Mouse (Mus musculus) ES-E14 (cell line): ENCODE measurements around the gene Abcc2. TPM values are rescaled to one million over a fixed set of nuclear protein-coding genes. Genes with fewer than 3 reads are reported as not detected.

Experiments used
- DNase-seq: peaks from one replicate; pipeline ENCODE4 v3.0.0-alpha.2; 2013; ENCODE audit warnings: low read depth, low spot score
- H3K27ac ChIP-seq: 2 replicates; pipeline ENCODE4 v1.5.1; 2012; ENCODE audit warnings: low read depth, mild to moderate bottlenecking, low read length, moderate library complexity, mixed read lengths; ENCODE audit not compliant: poor library complexity, insufficient read depth, severe bottlenecking
- H3K36me3 ChIP-seq: 2 replicates; pipeline ENCODE4 v1.6.1; 2012; ENCODE audit warnings: mild to moderate bottlenecking, low read length, moderate library complexity, mixed read lengths; ENCODE audit not compliant: control insufficient read depth, poor library complexity, insufficient read depth, severe bottlenecking
- H3K4me1 ChIP-seq, 2 experiments: fragments of 150-350 bp in 1 of 2; sonication (generic) in 1 of 2; 2 replicates each; pipeline ENCODE4 v1.6.1; 2012; ENCODE audit warnings: low read length in 2 of 2, mild to moderate bottlenecking in 1 of 2, mixed read lengths in 1 of 2; ENCODE audit not compliant: control insufficient read depth in 2 of 2, insufficient read depth in 2 of 2, poor library complexity in 1 of 2
- H3K4me3 ChIP-seq, 2 experiments: fragments of 150-350 bp in 1 of 2; sonication (generic) in 1 of 2; 2 replicates each; pipeline ENCODE4 v1.5.1; 2012; ENCODE audit warnings: low read length in 2 of 2, low read depth in 1 of 2, mild to moderate bottlenecking in 1 of 2, mixed read lengths in 1 of 2; ENCODE audit not compliant: insufficient read depth in 1 of 2, poor library complexity in 1 of 2, severe bottlenecking in 1 of 2
- H3K9ac ChIP-seq: 2 replicates; pipeline ENCODE4 v1.6.1; 2012; ENCODE audit warnings: low read depth, mild to moderate bottlenecking, low read length, mixed read lengths; ENCODE audit not compliant: poor library complexity, insufficient read depth, severe bottlenecking
- H3K9me3 ChIP-seq: fragments of 150-350 bp; sonication (generic); 2 replicates; pipeline ENCODE4 v1.6.1; 2012; ENCODE audit warnings: low read depth, mild to moderate bottlenecking, low read length; ENCODE audit not compliant: control insufficient read depth, insufficient read depth
- CHD2 ChIP-seq: IDR thresholded peaks from 2 replicates; pipeline ENCODE4 v1.6.1; 2014; ENCODE audit warnings: mild to moderate bottlenecking, low read depth, low read length, inconsistent platforms
- HCFC1 ChIP-seq: IDR thresholded peaks from 2 replicates; pipeline ENCODE4 v1.6.1; 2012; ENCODE audit warnings: low read length, inconsistent platforms, borderline replicate concordance; ENCODE audit not compliant: insufficient read depth
- MAFK ChIP-seq: IDR thresholded peaks from 2 replicates; pipeline ENCODE4 v1.6.1; 2014; ENCODE audit warnings: mild to moderate bottlenecking, low read depth, low read length, inconsistent platforms; ENCODE audit not compliant: insufficient read depth
- ZC3H11A ChIP-seq: IDR thresholded peaks from 2 replicates; pipeline ENCODE4 v1.6.1; 2012; ENCODE audit warnings: low read depth, mild to moderate bottlenecking, inconsistent platforms, low read length, borderline replicate concordance
- ZNF384 ChIP-seq: IDR thresholded peaks from 2 replicates; pipeline ENCODE4 v1.6.1; 2012; ENCODE audit warnings: low read depth, low read length, inconsistent platforms
- in situ Hi-C, 2 experiments: fragments of 600-800 bp; cut with MboI; formaldehyde crosslinking; loops; one replicate each; pipeline ENCODE4 v1.15.1; 2025; ENCODE audit warnings: low sequenced_read_pairs in 2 of 2, inconsistent platforms in 1 of 2; ENCODE audit not compliant: unreplicated experiment in 2 of 2
- total RNA-seq: library from RNA; depleted of rRNA; stranded (reverse); fragments of 300-350 nt; gene quantifications from 2 replicates; pipeline ENCODE4 v1.2.3, GENCODE M21; 2012

Abcc2 gene
- total RNA-seq, 1 experiment, result 1.6 TPM

GRCm38 (mm10) chr19:43870418-43870817, 88.4 kb downstream of the Abcc2 start:
- in situ Hi-C loops, result no loop called here
- peaks cover 42% of the 10 kb centered on the region for H3K36me3 ChIP-seq

GRCm38 (mm10) chr19:43874351-43874750, 92.4 kb downstream of the Abcc2 start:
- Histone ChIP-seq H3K4me1 (no peaks in the 10 kb centered on the region; a peak in 1 of 4 replicates), H3K4me3 (peak overlapping the region; percentile 41 to 60), H3K9ac (peak overlapping the region; percentile 47; the same call in 1 of the 2 replicates), H3K36me3 (peaks cover 14% of the 10 kb centered on the region; the same call in 1 of the 2 replicates), H3K27ac (no peak overlapping the region), H3K9me3 (no peaks in the 10 kb centered on the region)
- peak; percentile 61 for DNase-seq
- in situ Hi-C loops, result no loop called here
- TF ChIP-seq ZNF384 (no peak), HCFC1 (no peak), ZC3H11A (no peak), CHD2 (no peak), MAFK (no peak)

More at GRCm38 (mm10) chr19:43870418-43870817, 88.4 kb downstream of the Abcc2 start:
- H3K27ac ChIP-seq, result no peak overlapping the region
- no peak overlapping the region for H3K9ac ChIP-seq
- no peak overlapping the region for H3K4me3 ChIP-seq
- TF ChIP-seq HCFC1, result no peak
- TF ChIP-seq MAFK, result no peak
- no peak for TF ChIP-seq CHD2
- no peak for TF ChIP-seq ZC3H11A
- no peak for TF ChIP-seq ZNF384
- no peaks in the 10 kb centered on the region for H3K9me3 ChIP-seq
- H3K4me1 ChIP-seq, result no peaks in the 10 kb centered on the region
- no peak for DNase-seq

- DNase-seq, result no peak
- H3K4me3 ChIP-seq, result no peak overlapping the region
Measured at GRCm38 (mm10) chr19:43875996-43876395, 94.0 kb downstream of the Abcc2 start.

GRCm38 (mm10) chr19:43877364-43877763, 95.4 kb downstream of the Abcc2 start:
- Histone ChIP-seq H3K27ac (no peak overlapping the region), H3K9ac (no peak overlapping the region), H3K36me3 (peaks cover 4% of the 10 kb centered on the region; the same call in 1 of the 2 replicates), H3K9me3 (no peaks in the 10 kb centered on the region), H3K4me1 (peaks cover 0 to 9% of the 10 kb centered on the region in 2 experiments; a peak in 2 of 4 replicates), H3K4me3 (no peak overlapping the region)
- in situ Hi-C loops, result no loop called here
- TF ChIP-seq ZC3H11A, result no peak
- no peak for TF ChIP-seq ZNF384
- no peak for TF ChIP-seq MAFK
- no peak for TF ChIP-seq CHD2
- no peak for TF ChIP-seq HCFC1
- DNase-seq, result no peak

More at GRCm38 (mm10) chr19:43875996-43876395, 94.0 kb downstream of the Abcc2 start:
- TF ChIP-seq MAFK (no peak), ZC3H11A (no peak), HCFC1 (no peak), CHD2 (no peak), ZNF384 (no peak)
- in situ Hi-C loops, result no loop called here
- Histone ChIP-seq H3K9ac (no peak overlapping the region), H3K36me3 (peaks cover 7% of the 10 kb centered on the region; the same call in 1 of the 2 replicates), H3K27ac (no peak overlapping the region), H3K9me3 (no peaks in the 10 kb centered on the region), H3K4me1 (peaks cover 0 to 9% of the 10 kb centered on the region in 2 experiments; a peak in 2 of 4 replicates)
